Mouse (Mus musculus) myocyte (in vitro differentiated cells): ENCODE measurements around the gene Scamp1. TPM values are rescaled to one million over a fixed set of nuclear protein-coding genes. Genes with fewer than 3 reads are reported as not detected.
A peak's percentile ranks its signal among the peaks of the same experiment; 100 is the strongest.

Source experiments
- H3K27me3 ChIP-seq: one replicate; pipeline ENCODE4 v1.6.1; 2011; ENCODE audit not compliant: control insufficient read depth, insufficient read depth, insufficient read length
- H3K36me3 ChIP-seq: one replicate; pipeline ENCODE4 v1.6.1; 2011; ENCODE audit not compliant: control insufficient read depth, insufficient read depth
- H3K4me2 ChIP-seq: one replicate; pipeline ENCODE4 v1.6.1; 2011; ENCODE audit warnings: low read depth, control low read depth
- H3K4me3 ChIP-seq: one replicate; pipeline ENCODE4 v1.5.1; 2011; ENCODE audit warnings: mild to moderate bottlenecking, control low read depth, moderate library complexity
- H3K79me2 ChIP-seq: one replicate; pipeline ENCODE4 v1.6.1; 2011; ENCODE audit not compliant: control insufficient read depth, insufficient read depth
- H3ac ChIP-seq: one replicate; pipeline ENCODE4 v1.6.1; 2011; ENCODE audit not compliant: control insufficient read depth, insufficient read length
- CEBPB ChIP-seq: IDR thresholded peaks from 2 replicates; pipeline ENCODE4 v1.6.1; 2011; ENCODE audit warnings: mild to moderate bottlenecking, moderate library complexity; ENCODE audit not compliant: poor library complexity, insufficient read depth, severe bottlenecking
- E2F4 ChIP-seq: IDR thresholded peaks from one replicate; pipeline ENCODE4 v1.6.1; 2011; ENCODE audit warnings: mild to moderate bottlenecking, control low read depth, moderate library complexity; ENCODE audit not compliant: insufficient read depth
- MAX ChIP-seq: IDR thresholded peaks from one replicate; pipeline ENCODE4 v1.6.1; 2011; ENCODE audit warnings: low read depth, mild to moderate bottlenecking, control low read depth
- MYOD1 ChIP-seq, 3 experiments: IDR thresholded peaks; one replicate each; pipeline ENCODE4 v1.6.1; 2011; ENCODE audit warnings: control low read depth in 2 of 3, low read depth in 2 of 3, mild to moderate bottlenecking in 2 of 3, moderate library complexity in 1 of 3; ENCODE audit not compliant: insufficient read length in 2 of 3, control insufficient read depth in 1 of 3
- MYOG ChIP-seq, 3 experiments: IDR thresholded peaks; one replicate each; pipeline ENCODE4 v1.6.1; 2011; ENCODE audit warnings: control low read depth in 2 of 3, low read depth in 2 of 3, mild to moderate bottlenecking in 2 of 3; ENCODE audit not compliant: insufficient read length in 2 of 3, control insufficient read depth in 1 of 3, insufficient read depth in 1 of 3
- POLR2A ChIP-seq: IDR thresholded peaks from one replicate; pipeline ENCODE4 v1.6.1; 2011; ENCODE audit warnings: low read depth, mild to moderate bottlenecking, control low read depth, moderate library complexity; ENCODE audit not compliant: insufficient read length
- POLR2AphosphoS2 ChIP-seq: IDR thresholded peaks from one replicate; pipeline ENCODE4 v1.6.1; 2011; ENCODE audit warnings: low read depth, control low read depth; ENCODE audit not compliant: insufficient read length
- REST ChIP-seq: IDR thresholded peaks from one replicate; pipeline ENCODE4 v1.6.1; 2011; ENCODE audit warnings: mild to moderate bottlenecking, control low read depth, moderate library complexity; ENCODE audit not compliant: insufficient read depth, insufficient read length
- SRF ChIP-seq: IDR thresholded peaks from one replicate; pipeline ENCODE4 v1.6.1; 2011; ENCODE audit warnings: low read depth; ENCODE audit not compliant: control insufficient read depth, insufficient read length
- TCF12 ChIP-seq: IDR thresholded peaks from one replicate; pipeline ENCODE4 v1.6.1; 2011; ENCODE audit warnings: mild to moderate bottlenecking, control low read depth; ENCODE audit not compliant: poor library complexity, insufficient read depth, severe bottlenecking
- TCF3 ChIP-seq: IDR thresholded peaks from one replicate; pipeline ENCODE4 v1.6.1; 2011; ENCODE audit warnings: low read depth, control low read depth; ENCODE audit not compliant: insufficient read length
- USF1 ChIP-seq: IDR thresholded peaks from one replicate; pipeline ENCODE4 v1.6.1; 2011; ENCODE audit warnings: low read depth, mild to moderate bottlenecking, control low read depth, moderate library complexity
- polyA plus RNA-seq: library from polyadenylated mRNA; unstranded; fragments of >200 nt; fragmentation: generic; extraction: Trizol; gene quantifications from one replicate; pipeline ENCODE4 v1.2.1, GENCODE M21; 2012; ENCODE audit warnings: missing spikeins

Scamp1 gene
- polyA plus RNA-seq, 1 experiment, result 9.1 TPM

GRCm38 (mm10) chr13:94171612-94172011 lies 114.0 kb downstream of the Scamp1 start:
- TF ChIP-seq CEBPB (no peak), TCF12 (no peak), MYOG (IDR thresholded peaks at IDR 0.05; ENCODE audit: control insufficient read depth in 1 of 3, insufficient read depth in 1 of 3, insufficient read length in 2 of 3, low read depth in 2 of 3) (no peak), USF1 (no peak), MYOD1 (IDR thresholded peaks at IDR 0.05; ENCODE audit: control insufficient read depth in 1 of 3, insufficient read length in 2 of 3, low read depth in 2 of 3) (no peak), E2F4 (no peak), POLR2AphosphoS2 (no peak), POLR2A (no peak), MAX (no peak), REST (no peak), TCF3 (no peak), SRF (no peak)
- no peak overlapping the region for H3K4me3 ChIP-seq
- H3K4me2 ChIP-seq, result no peak overlapping the region
- H3K27me3 ChIP-seq, result no peaks in the 10 kb centered on the region
- no peak overlapping the region for H3ac ChIP-seq
- H3K79me2 ChIP-seq, result peaks cover 39% of the 10 kb centered on the region
- H3K36me3 ChIP-seq, result no peaks in the 10 kb centered on the region

DNA sequence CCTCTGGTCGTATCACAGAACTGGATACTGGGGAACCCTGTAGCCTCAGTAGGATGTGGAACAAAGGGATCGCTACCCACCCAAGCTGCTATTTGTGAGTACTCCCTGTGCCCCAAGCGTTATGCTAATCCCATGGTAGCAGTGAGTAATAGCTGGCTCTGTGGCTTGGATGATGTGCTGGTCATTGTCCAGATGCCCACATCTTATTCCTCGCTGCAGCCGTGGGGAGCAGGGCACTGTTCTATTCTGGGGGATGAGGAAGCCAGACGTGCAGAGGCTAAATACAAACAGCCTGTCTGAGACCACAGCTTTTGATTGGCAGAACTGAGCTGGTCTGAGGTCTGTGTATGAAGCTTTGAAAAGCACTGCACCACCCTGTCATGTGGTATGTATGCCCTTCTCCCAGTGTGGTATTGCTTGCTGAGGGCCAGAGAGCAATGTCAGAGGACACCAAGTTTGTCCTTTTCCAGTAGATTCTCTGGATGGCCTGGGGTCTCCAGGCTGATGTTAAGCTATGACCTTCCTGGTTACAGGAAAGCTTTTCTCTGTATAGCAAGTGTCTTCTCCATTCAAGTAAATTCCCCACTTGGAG lies 116.2 kb downstream of the Scamp1 start:
- Histone ChIP-seq H3K27me3 (no peaks in the 10 kb centered on the region), H3K4me3 (no peak overlapping the region), H3K36me3 (no peaks in the 10 kb centered on the region), H3K79me2 (peaks cover 34% of the 10 kb centered on the region), H3ac (no peak overlapping the region), H3K4me2 (peak overlapping the region; percentile 59)
- peak; percentile 27 for TF ChIP-seq POLR2A
- peak in 1 of 3 experiments; percentile 66 for TF ChIP-seq MYOD1 (IDR thresholded peaks at IDR 0.05; ENCODE audit: control insufficient read depth in 1 of 3, insufficient read length in 2 of 3, low read depth in 2 of 3)
- TF ChIP-seq USF1, result peak; percentile 52
- peak in 1 of 3 experiments; percentile 35 for TF ChIP-seq MYOG (IDR thresholded peaks at IDR 0.05; ENCODE audit: control insufficient read depth in 1 of 3, insufficient read depth in 1 of 3, insufficient read length in 2 of 3, low read depth in 2 of 3)
- TF ChIP-seq SRF, result no peak
- no peak for TF ChIP-seq TCF3

DNA sequence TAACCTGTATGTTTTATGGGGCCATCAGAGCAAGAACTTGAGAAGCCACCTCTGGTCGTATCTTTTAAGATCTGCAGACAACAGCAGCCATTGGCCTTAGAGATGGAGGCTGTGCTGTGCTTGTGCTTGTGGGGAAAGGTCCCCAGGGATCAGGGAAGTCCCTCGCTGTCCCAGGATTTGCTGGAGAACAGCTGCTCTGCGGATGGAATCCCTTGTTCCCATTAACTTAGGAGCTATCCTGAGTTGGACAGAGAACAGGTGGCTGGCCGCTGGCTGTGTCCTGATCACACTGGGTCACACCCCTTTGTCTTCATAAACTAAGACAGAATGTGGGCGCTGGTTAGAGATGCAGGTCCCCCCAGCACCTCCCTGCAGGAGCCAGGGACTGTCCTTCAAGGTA lies 117.3 kb downstream of the Scamp1 start:
- Histone ChIP-seq H3ac (no peak overlapping the region), H3K79me2 (peaks cover 42% of the 10 kb centered on the region), H3K4me2 (peak overlapping the region; percentile 36), H3K4me3 (no peak overlapping the region), H3K27me3 (no peaks in the 10 kb centered on the region), H3K36me3 (no peaks in the 10 kb centered on the region)
- no peak for TF ChIP-seq TCF3
- no peak for TF ChIP-seq E2F4
- peak; percentile 45 to 93 (median 91) for TF ChIP-seq MYOD1 (IDR thresholded peaks at IDR 0.05; ENCODE audit: control insufficient read depth in 1 of 3, insufficient read length in 2 of 3, low read depth in 2 of 3)
- TF ChIP-seq USF1, result no peak
- TF ChIP-seq SRF, result no peak
- TF ChIP-seq POLR2A, result no peak
- no peak for TF ChIP-seq CEBPB
- peak; percentile 46 for TF ChIP-seq TCF12
- TF ChIP-seq MAX, result no peak
- peak; percentile 51 to 92 (median 70) for TF ChIP-seq MYOG (IDR thresholded peaks at IDR 0.05; ENCODE audit: control insufficient read depth in 1 of 3, insufficient read depth in 1 of 3, insufficient read length in 2 of 3, low read depth in 2 of 3)
- no peak for TF ChIP-seq REST
- no peak for TF ChIP-seq POLR2AphosphoS2

GRCm38 (mm10) chr13:94164501-94164900 lies 121.2 kb downstream of the Scamp1 start:
- peaks cover 61% of the 10 kb centered on the region for H3K79me2 ChIP-seq
- no peaks in the 10 kb centered on the region for H3K27me3 ChIP-seq
- H3ac ChIP-seq, result no peak overlapping the region
- no peaks in the 10 kb centered on the region for H3K36me3 ChIP-seq
- H3K4me2 ChIP-seq, result no peak overlapping the region
- TF ChIP-seq CEBPB, result no peak
- no peak for TF ChIP-seq MAX
- no peak for TF ChIP-seq REST
- no peak for TF ChIP-seq MYOG (IDR thresholded peaks at IDR 0.05; ENCODE audit: control insufficient read depth in 1 of 3, insufficient read depth in 1 of 3, insufficient read length in 2 of 3, low read depth in 2 of 3)
- TF ChIP-seq USF1, result no peak
- TF ChIP-seq MYOD1 (IDR thresholded peaks at IDR 0.05; ENCODE audit: control insufficient read depth in 1 of 3, insufficient read length in 2 of 3, low read depth in 2 of 3), result no peak
- TF ChIP-seq SRF, result no peak
- no peak for TF ChIP-seq TCF12
- no peak for TF ChIP-seq POLR2A
- H3K4me3 ChIP-seq, result no peak overlapping the region
